Mouse (Mus musculus) olfactory bulb, adult 2 months (tissue): ENCODE measurements around the gene Rftn2. TPM values are rescaled to one million over a fixed set of nuclear protein-coding genes. Genes with fewer than 3 reads are reported as not detected.
"Not testable (repeated sequence)": the region's sequence is repeated elsewhere in the genome, so short reads cannot be mapped to it uniquely, and the experiment has no call there.

Source experiments
- H3K27ac ChIP-seq: fragments of 200-500 bp; 2 replicates; pipeline ENCODE4 v1.5.1; 2012; ENCODE audit warnings: low read depth, low read length; ENCODE audit not compliant: insufficient read depth
- H3K4me1 ChIP-seq: fragments of 200-500 bp; 2 replicates; pipeline ENCODE4 v1.6.1; 2012; ENCODE audit warnings: low read length; ENCODE audit not compliant: control insufficient read depth, insufficient read depth
- H3K4me3 ChIP-seq: fragments of 200-500 bp; 2 replicates; pipeline ENCODE4 v1.5.1; 2012; ENCODE audit warnings: mild to moderate bottlenecking, low read depth, low read length, moderate library complexity; ENCODE audit not compliant: insufficient read depth
- CTCF ChIP-seq: fragments of 200-500 bp; IDR thresholded peaks from 2 replicates; pipeline ENCODE4 v1.5.1; 2012; ENCODE audit warnings: low read depth, mild to moderate bottlenecking, low read length, moderate library complexity; ENCODE audit not compliant: insufficient read depth
- POLR2A ChIP-seq: fragments of 200-500 bp; IDR thresholded peaks from 2 replicates; pipeline ENCODE4 v1.6.1; 2012; ENCODE audit warnings: mild to moderate bottlenecking, low read depth, low read length, moderate library complexity; ENCODE audit not compliant: insufficient read depth
- WGBS: fragments of 180-500 bp; shearing (Covaris S2); methylation state at CpG from one replicate; pipeline ENCODE4 v1.1.7; 2018; 5-methylcytosine and 5-hydroxymethylcytosine counted together
- polyA plus RNA-seq: library from polyadenylated mRNA; stranded (reverse); fragments of >200 nt; gene quantifications from 2 replicates; pipeline ENCODE4 v1.2.4, GENCODE M21; 2012; ENCODE audit warnings: low replicate concordance; ENCODE audit not compliant: missing spikeins, insufficient read depth, insufficient read length

Rftn2 gene
- polyA plus RNA-seq, 1 experiment = not detected

GRCm38 (mm10) chr1:55129716-55130115 lies 96.9 kb downstream of the Rftn2 start:
- TF ChIP-seq POLR2A (no peak), CTCF (no peak)
- no peak overlapping the region for H3K4me3 ChIP-seq
- WGBS = 94% methylated on average over 5 of the region's 5 CpGs

GRCm38 (mm10) chr1:55124136-55124535 lies 102.4 kb downstream of the Rftn2 start:
- H3K27ac ChIP-seq, H3K4me3 ChIP-seq, H3K4me1 ChIP-seq: not testable (repeated sequence)
- WGBS = 96% methylated on average over 2 of the region's 2 CpGs

More at GRCm38 (mm10) chr1:55129716-55130115, 96.9 kb downstream of the Rftn2 start:
- Histone ChIP-seq H3K4me1 (peaks cover 5% of the 10 kb centered on the region), H3K27ac (no peak overlapping the region)

GRCm38 (mm10) chr1:55123561-55123960 lies 103.0 kb downstream of the Rftn2 start:
- WGBS = 90% methylated on average over 2 of the region's 2 CpGs
- no peaks in the 10 kb centered on the region for H3K4me1 ChIP-seq
- H3K4me3 ChIP-seq = no peak overlapping the region
- no peak overlapping the region for H3K27ac ChIP-seq
- TF ChIP-seq CTCF = no peak
- no peak for TF ChIP-seq POLR2A

- Histone ChIP-seq H3K27ac (no peak overlapping the region), H3K4me1 (no peaks in the 10 kb centered on the region), H3K4me3 (no peak overlapping the region)
- TF ChIP-seq CTCF = no peak
- no peak for TF ChIP-seq POLR2A
- 87% methylated on average over 5 of the region's 5 CpGs for WGBS
Observed at GRCm38 (mm10) chr1:55123046-55123445, 103.5 kb downstream of the Rftn2 start.

Other genes with a start within 250 kb of the Rftn2 start
- gene Sf3b1, start 199.3 kb downstream of the Rftn2 start, polyA plus RNA-seq = 306 and 828 TPM in 2 replicates
- gene Coq10b, start 174.0 kb downstream of the Rftn2 start, polyA plus RNA-seq = not detected in 2 replicates
- not detected in 2 replicates for gene Hspe1, start 138.7 kb downstream of the Rftn2 start, polyA plus RNA-seq
- not detected in 2 replicates for gene Hspd1, start 138.5 kb downstream of the Rftn2 start, polyA plus RNA-seq
- gene Mob4, start 95.6 kb downstream of the Rftn2 start, polyA plus RNA-seq = 125 TPM in 1 of 2 replicates, not detected in the other
- not detected in 2 replicates for gene Mars2, start 10.4 kb upstream of the Rftn2 start, polyA plus RNA-seq
- not detected in 2 replicates for gene Boll, start 136.7 kb upstream of the Rftn2 start, polyA plus RNA-seq
- gene Plcl1, start 179.1 kb upstream of the Rftn2 start, polyA plus RNA-seq = not detected in 2 replicates